Mouse (Mus musculus): ENCODE data around the gene Fnbp4. TPM values are rescaled to one million over a fixed set of nuclear protein-coding genes. Genes with fewer than 3 reads are reported as not detected.

Fnbp4 gene
- polyA plus RNA-seq, 1 experiment = 86.8 TPM

DNA sequence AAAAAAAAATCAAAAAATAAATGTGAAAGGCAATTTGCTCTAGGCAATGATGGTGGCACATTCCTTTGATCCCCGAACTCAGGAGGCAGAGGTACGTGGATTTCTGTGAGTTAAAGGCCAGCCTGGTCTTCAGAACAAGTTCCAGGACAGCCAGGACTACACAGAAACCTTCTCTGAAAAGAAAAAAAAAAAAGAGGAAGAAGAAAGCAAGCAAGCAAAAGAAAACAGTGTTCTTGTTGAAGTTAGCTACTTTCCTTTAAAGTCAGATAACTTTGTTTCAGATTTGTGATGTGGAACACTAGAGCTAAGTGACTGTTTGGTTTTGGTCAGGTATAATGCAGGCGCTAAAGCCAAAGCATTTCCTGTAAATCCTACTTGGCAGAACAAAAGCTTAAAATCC, 6.4 kb upstream of the Fnbp4 start:
- Histone ChIP-seq H3K4me1 (ENCODE audit: control insufficient read depth, insufficient read depth, low read length) (no peaks in the 10 kb centered on the region), H3K27ac (ENCODE audit: control insufficient read depth, insufficient read depth, low read depth, low read length, poor library complexity) (no peak overlapping the region), H3K4me3 (replicated peaks; ENCODE audit: control insufficient read depth, low read depth, low read length) (no peak overlapping the region)
- WGBS = 74% methylated on average over 3 of the region's 3 CpGs
- TF ChIP-seq POLR2A (IDR thresholded peaks at IDR 0.05; ENCODE audit: borderline replicate concordance, control insufficient read depth, low read depth, low read length) (no peak), CTCF (IDR thresholded peaks at IDR 0.05; ENCODE audit: control insufficient read depth, insufficient read depth, low read length) (no peak)

DNA sequence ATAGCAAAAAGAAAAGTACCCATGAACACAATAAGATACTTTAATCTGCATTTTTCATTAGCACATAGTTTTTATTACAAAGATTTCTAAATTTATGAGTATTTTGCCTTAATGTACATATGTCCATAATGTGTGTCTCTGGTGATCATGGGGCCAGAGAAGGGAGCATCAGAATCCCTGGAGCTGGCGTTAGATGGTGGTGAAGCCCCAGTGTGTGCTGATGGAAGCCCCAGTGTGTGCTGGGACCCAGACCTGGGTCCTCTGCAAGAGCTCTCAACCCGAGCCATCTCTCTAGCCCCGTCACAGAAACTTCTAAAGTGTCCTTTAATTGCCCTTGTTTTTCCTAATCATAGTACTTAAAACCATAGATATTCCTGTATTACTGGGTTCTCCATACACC, 5.8 kb upstream of the Fnbp4 start:
- TF ChIP-seq POLR2A (IDR thresholded peaks at IDR 0.05; ENCODE audit: borderline replicate concordance, control insufficient read depth, low read depth, low read length) = no peak
- no peak for TF ChIP-seq CTCF (IDR thresholded peaks at IDR 0.05; ENCODE audit: control insufficient read depth, insufficient read depth, low read length)
- no peak overlapping the region for H3K27ac ChIP-seq (ENCODE audit: control insufficient read depth, insufficient read depth, low read depth, low read length, poor library complexity)
- no peak overlapping the region for H3K4me3 ChIP-seq (replicated peaks; ENCODE audit: control insufficient read depth, low read depth, low read length)
- WGBS = 91% methylated on average over 3 of the region's 3 CpGs
- no peaks in the 10 kb centered on the region; the same call in 1 of the 2 replicates for H3K4me1 ChIP-seq (ENCODE audit: control insufficient read depth, insufficient read depth, low read length)

DNA sequence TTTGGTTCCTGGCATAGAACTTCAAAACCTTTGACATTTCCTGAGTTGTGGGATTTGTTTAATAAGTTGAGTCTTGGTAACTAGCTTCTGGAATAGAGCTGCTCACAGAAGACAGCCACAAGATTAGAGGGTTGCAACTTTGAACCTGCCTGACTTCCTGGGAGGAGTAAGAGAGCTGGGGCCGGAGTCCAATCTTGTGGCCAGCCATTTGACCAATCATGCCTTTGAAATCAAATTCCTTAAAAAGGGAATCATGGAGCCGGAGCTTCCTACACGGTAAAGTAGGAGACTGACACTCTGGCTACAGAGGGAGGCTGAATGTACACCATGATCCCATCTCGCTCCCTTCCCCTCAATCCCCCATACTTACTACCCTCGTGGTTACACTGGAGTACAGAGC, 5.2 kb upstream of the Fnbp4 start:
- H3K4me3 ChIP-seq (replicated peaks; ENCODE audit: control insufficient read depth, low read depth, low read length) = no peak overlapping the region
- no peaks in the 10 kb centered on the region; the same call in 1 of the 2 replicates for H3K4me1 ChIP-seq (ENCODE audit: control insufficient read depth, insufficient read depth, low read length)
- no peak overlapping the region for H3K27ac ChIP-seq (ENCODE audit: control insufficient read depth, insufficient read depth, low read depth, low read length, poor library complexity)
- WGBS = 82% methylated on average over 5 of the region's 5 CpGs
- TF ChIP-seq POLR2A (IDR thresholded peaks at IDR 0.05; ENCODE audit: borderline replicate concordance, control insufficient read depth, low read depth, low read length) (no peak), CTCF (IDR thresholded peaks at IDR 0.05; ENCODE audit: control insufficient read depth, insufficient read depth, low read length) (no peak)

GRCm38 (mm10) chr2:90744285-90745052, 701 bp upstream of the Fnbp4 start:
- no peaks in the 10 kb centered on the region; the same call in 1 of the 2 replicates for H3K4me1 ChIP-seq (ENCODE audit: control insufficient read depth, insufficient read depth, low read length)
- H3K4me3 ChIP-seq (replicated peaks; ENCODE audit: control insufficient read depth, low read depth, low read length) = peak overlapping the region; percentile 57
- 64% methylated on average over 12 of the region's 12 CpGs for WGBS
- peak overlapping the region; percentile 73 for H3K27ac ChIP-seq (ENCODE audit: control insufficient read depth, insufficient read depth, low read depth, low read length, poor library complexity)
- no peak for TF ChIP-seq CTCF (IDR thresholded peaks at IDR 0.05; ENCODE audit: control insufficient read depth, insufficient read depth, low read length)

GRCm38 (mm10) chr2:90745740-90746537, 769 bp downstream of the Fnbp4 start:
- peak overlapping the region; percentile 99 for H3K4me3 ChIP-seq (replicated peaks; ENCODE audit: control insufficient read depth, low read depth, low read length)
- peak overlapping the region; percentile 97 for H3K27ac ChIP-seq (ENCODE audit: control insufficient read depth, insufficient read depth, low read depth, low read length, poor library complexity)
- under 1% methylated on average over 54 of the region's 54 CpGs for WGBS
- H3K4me1 ChIP-seq (ENCODE audit: control insufficient read depth, insufficient read depth, low read length) = peaks cover 2% of the 10 kb centered on the region; the same call in 1 of the 2 replicates
- no peak for TF ChIP-seq CTCF (IDR thresholded peaks at IDR 0.05; ENCODE audit: control insufficient read depth, insufficient read depth, low read length)
- no peak for TF ChIP-seq POLR2A (IDR thresholded peaks at IDR 0.05; ENCODE audit: borderline replicate concordance, control insufficient read depth, low read depth, low read length)

- Histone ChIP-seq H3K4me1 (ENCODE audit: control insufficient read depth, insufficient read depth, low read length) (peaks cover 2% of the 10 kb centered on the region; the same call in 1 of the 2 replicates), H3K4me3 (replicated peaks; ENCODE audit: control insufficient read depth, low read depth, low read length) (peak overlapping the region; percentile 99), H3K27ac (ENCODE audit: control insufficient read depth, insufficient read depth, low read depth, low read length, poor library complexity) (no peak overlapping the region)
- TF ChIP-seq POLR2A (IDR thresholded peaks at IDR 0.05; ENCODE audit: borderline replicate concordance, control insufficient read depth, low read depth, low read length) (no peak), CTCF (IDR thresholded peaks at IDR 0.05; ENCODE audit: control insufficient read depth, insufficient read depth, low read length) (no peak)
- 9% methylated on average over 4 of the region's 4 CpGs for WGBS
These were observed 1.3 kb downstream of the Fnbp4 start for GRCm38 (mm10) chr2:90746538-90746865.

- Histone ChIP-seq H3K4me3 (replicated peaks; ENCODE audit: control insufficient read depth, low read depth, low read length) (peak overlapping the region; percentile 25), H3K4me1 (ENCODE audit: control insufficient read depth, insufficient read depth, low read length) (peaks cover 2% of the 10 kb centered on the region; the same call in 1 of the 2 replicates), H3K27ac (ENCODE audit: control insufficient read depth, insufficient read depth, low read depth, low read length, poor library complexity) (no peak overlapping the region; the same call in 1 of the 2 replicates)
- no peak for TF ChIP-seq POLR2A (IDR thresholded peaks at IDR 0.05; ENCODE audit: borderline replicate concordance, control insufficient read depth, low read depth, low read length)
- TF ChIP-seq CTCF (IDR thresholded peaks at IDR 0.05; ENCODE audit: control insufficient read depth, insufficient read depth, low read length) = no peak
- 88% methylated on average over 10 of the region's 10 CpGs for WGBS
These were observed 2.0 kb downstream of the Fnbp4 start for GRCm38 (mm10) chr2:90747131-90747530.

- H3K4me3 ChIP-seq (replicated peaks; ENCODE audit: control insufficient read depth, low read depth, low read length) = no peak overlapping the region
- no peak overlapping the region for H3K27ac ChIP-seq (ENCODE audit: control insufficient read depth, insufficient read depth, low read depth, low read length, poor library complexity)
- peaks cover 2% of the 10 kb centered on the region; the same call in 1 of the 2 replicates for H3K4me1 ChIP-seq (ENCODE audit: control insufficient read depth, insufficient read depth, low read length)
- WGBS = 55% methylated on average over 6 of the region's 6 CpGs
- TF ChIP-seq POLR2A (IDR thresholded peaks at IDR 0.05; ENCODE audit: borderline replicate concordance, control insufficient read depth, low read depth, low read length) = no peak
- no peak for TF ChIP-seq CTCF (IDR thresholded peaks at IDR 0.05; ENCODE audit: control insufficient read depth, insufficient read depth, low read length)
These were observed 4.7 kb downstream of the Fnbp4 start for GRCm38 (mm10) chr2:90749676-90750459.
